Mouse (Mus musculus) kidney, adult 11 months (tissue): ENCODE results near the gene Grsf1.

Source experiments
- DNase-seq: peaks from one replicate; pipeline ENCODE4 v3.0.0; 2022

Grsf1 gene

DNA sequence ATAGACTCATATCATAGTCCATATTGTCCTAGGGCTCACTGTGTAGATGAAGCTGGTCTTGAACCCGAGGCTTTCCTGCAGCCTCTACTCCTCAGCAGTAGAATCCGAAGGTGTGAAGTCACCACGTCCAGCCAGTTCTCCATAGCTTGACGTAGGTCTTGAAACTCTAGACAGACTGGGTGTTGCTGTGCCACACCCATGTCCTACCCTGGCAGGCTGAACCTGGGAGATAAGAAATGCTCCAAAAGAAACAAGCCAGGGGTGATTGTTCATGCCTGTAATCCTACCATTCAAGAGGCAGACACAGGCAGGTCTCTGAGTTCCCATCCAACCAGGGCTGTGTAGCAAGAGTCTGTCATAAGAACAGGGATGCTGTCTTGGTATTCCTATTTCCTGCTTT is 48.4 kb downstream of the Grsf1 start:
- no peak for DNase-seq

DNA sequence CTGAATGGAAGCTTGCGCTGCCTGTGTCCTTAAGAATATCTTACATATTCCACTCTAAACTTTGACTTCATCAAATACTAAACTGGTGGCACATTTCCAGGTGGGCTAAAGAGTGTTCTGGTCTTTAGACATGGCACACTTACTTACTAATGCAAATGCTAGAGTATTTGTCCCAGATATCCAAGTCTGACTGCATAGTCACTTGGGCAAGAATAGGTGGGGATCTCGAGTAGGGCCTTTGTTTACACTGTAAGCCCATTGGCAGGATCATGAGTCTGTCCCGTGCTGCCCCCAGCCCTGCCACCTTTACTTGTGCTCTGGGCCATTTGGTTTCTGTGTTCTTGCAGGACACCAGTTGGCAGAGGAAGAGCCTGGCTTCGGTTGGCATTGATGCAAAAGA is 59.0 kb downstream of the Grsf1 start:
- DNase-seq: no peak

DNA sequence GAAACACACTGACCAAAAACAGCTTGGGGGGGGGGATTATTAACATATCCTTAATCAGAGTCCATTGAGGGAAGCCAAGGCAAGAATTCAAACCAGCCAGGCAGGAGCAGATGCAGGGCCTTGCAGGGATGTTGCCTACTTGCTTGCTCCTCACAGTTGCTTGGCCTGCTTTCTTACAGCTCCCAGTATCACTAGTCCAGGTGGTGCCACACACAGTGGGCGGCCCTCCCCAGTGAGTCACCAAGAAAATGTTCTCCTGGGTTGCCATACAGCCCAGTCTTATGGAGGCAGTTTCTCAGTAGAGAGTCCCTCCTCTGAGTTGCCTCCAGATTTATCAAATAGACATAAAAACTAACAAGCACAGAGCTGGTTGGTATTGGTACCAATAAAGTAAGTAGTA is 61.8 kb downstream of the Grsf1 start:
- DNase-seq: no peak
